Mouse (Mus musculus): ENCODE measurements around the gene Bax. TPM values are rescaled to one million over a fixed set of nuclear protein-coding genes. Genes with fewer than 3 reads are reported as not detected.

Gene Bax
- polyA plus RNA-seq, 1 experiment from 2014 or later, result 185 TPM

- ATAC-seq, result no peak
- no peaks in the 10 kb centered on the region for H3K9me3 ChIP-seq
- peaks cover 15% of the 10 kb centered on the region for H3K27me3 ChIP-seq (replicated peaks)
- peak within 1 kb of the TSS; percentile 31; the same call in 1 of the 2 replicates for H3K4me2 ChIP-seq (replicated peaks)
- H3K36me3 ChIP-seq, result peaks cover 36% of the 10 kb centered on the region
- H3K4me1 ChIP-seq (replicated peaks), result peaks cover 13% of the 10 kb centered on the region
- no peak within 1 kb of the TSS for H3K27ac ChIP-seq
- H3K4me3 ChIP-seq (replicated peaks), result no peak within 1 kb of the TSS
- 58% methylated on average over 6 of the region's 6 CpGs for WGBS
- 0 out of 2 replicates have a peak within 1 kb of the TSS, but pooled peaks have one; percentile 13 for H3K9ac ChIP-seq
Measured at GRCm38 (mm10) chr7:45420615-45420919, 46.1 kb downstream of the Bax start, which contains the start of gene Lhb. TSS of gene Lhb (plus strand) at chr7:45420820.

GRCm38 (mm10) chr7:45419859-45420614, 46.7 kb downstream of the Bax start:
- 11% methylated on average over 27 of the region's 27 CpGs for WGBS
- Histone ChIP-seq H3K4me2 (replicated peaks) (peak overlapping the region; percentile 31; the same call in 1 of the 2 replicates), H3K9me3 (no peaks in the 10 kb centered on the region), H3K4me1 (replicated peaks) (peaks cover 18% of the 10 kb centered on the region), H3K27me3 (replicated peaks) (peaks cover 21% of the 10 kb centered on the region), H3K9ac (0 out of 2 replicates have a peak overlapping the region, but pooled peaks have one; percentile 13), H3K27ac (no peak overlapping the region), H3K4me3 (replicated peaks) (no peak overlapping the region), H3K36me3 (peaks cover 33% of the 10 kb centered on the region)
- ATAC-seq, result peak; percentile 31; the same call in 1 of the 2 replicates

- Histone ChIP-seq H3K4me1 (replicated peaks) (peaks cover 35% of the 10 kb centered on the region), H3K27me3 (replicated peaks) (peaks cover 38% of the 10 kb centered on the region), H3K27ac (no peak overlapping the region), H3K36me3 (peaks cover 15% of the 10 kb centered on the region), H3K4me3 (replicated peaks) (no peak overlapping the region), H3K9ac (no peak overlapping the region), H3K4me2 (replicated peaks) (0 out of 2 replicates have a peak overlapping the region, but pooled peaks have one; percentile 24), H3K9me3 (no peaks in the 10 kb centered on the region)
- 8% methylated on average over 13 of the region's 13 CpGs for WGBS
- no peak for ATAC-seq
Measured at GRCm38 (mm10) chr7:45417962-45418492, 48.7 kb downstream of the Bax start.

DNA sequence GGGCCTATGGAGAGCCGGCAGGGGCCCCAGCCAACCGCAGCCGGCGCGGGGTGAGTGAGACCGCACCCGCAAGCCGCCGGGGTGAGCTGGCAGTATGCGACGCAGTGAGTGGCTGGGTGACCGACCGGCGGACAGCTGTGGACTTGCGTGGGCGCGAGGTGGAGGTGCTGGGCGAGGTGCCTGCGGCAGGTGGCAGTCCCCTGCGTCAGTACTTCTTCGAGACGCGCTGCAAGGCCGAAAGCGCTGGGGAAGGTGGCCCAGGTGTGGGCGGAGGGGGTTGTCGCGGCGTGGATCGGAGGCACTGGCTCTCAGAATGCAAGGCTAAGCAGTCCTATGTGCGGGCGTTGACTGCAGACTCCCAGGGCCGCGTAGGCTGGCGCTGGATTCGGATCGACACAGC, 51.1 kb downstream of the Bax start:
- ATAC-seq, result no peak
- no peaks in the 10 kb centered on the region for H3K36me3 ChIP-seq
- no peaks in the 10 kb centered on the region for H3K9me3 ChIP-seq
- 23% methylated on average over 37 of the region's 37 CpGs for WGBS
- H3K27me3 ChIP-seq (replicated peaks), result peaks cover 54% of the 10 kb centered on the region
- H3K4me1 ChIP-seq (replicated peaks), result peaks cover 35% of the 10 kb centered on the region
- H3K4me3 ChIP-seq (replicated peaks), result peak overlapping the region; percentile 22
- H3K9ac ChIP-seq, result no peak overlapping the region
- peak overlapping the region; percentile 49 for H3K4me2 ChIP-seq (replicated peaks)
- H3K27ac ChIP-seq, result no peak overlapping the region

DNA sequence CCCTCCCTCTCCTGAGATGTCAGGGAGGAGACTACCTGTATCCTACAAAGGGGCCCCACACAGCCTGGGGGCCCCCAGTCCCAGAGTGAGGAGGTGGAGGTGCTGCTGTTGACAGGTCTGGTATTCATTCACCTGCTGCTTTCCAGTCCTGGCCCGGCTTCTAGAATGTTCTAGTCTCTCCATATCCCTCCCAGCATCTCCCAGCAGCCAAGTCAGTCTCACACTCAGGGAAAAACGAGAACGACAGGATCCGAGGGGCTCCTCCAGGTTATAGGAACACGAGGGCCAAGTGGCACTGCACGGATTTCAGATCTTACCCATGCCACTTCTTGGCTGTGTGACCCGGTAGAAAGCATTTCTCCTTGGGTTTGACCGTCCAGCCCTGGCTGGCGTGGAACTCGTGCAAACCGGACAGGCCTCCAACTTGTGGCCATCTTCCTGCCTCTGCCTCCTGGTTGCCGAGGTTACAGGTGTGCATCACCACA, 51.9 kb downstream of the Bax start:
- Histone ChIP-seq H3K27ac (no peak overlapping the region), H3K9me3 (no peaks in the 10 kb centered on the region), H3K27me3 (replicated peaks) (peaks cover 62% of the 10 kb centered on the region), H3K36me3 (no peaks in the 10 kb centered on the region), H3K4me2 (replicated peaks) (peak overlapping the region; percentile 97; the same call in 1 of the 2 replicates), H3K4me3 (replicated peaks) (no peak overlapping the region), H3K9ac (no peak overlapping the region), H3K4me1 (replicated peaks) (peaks cover 30% of the 10 kb centered on the region)
- WGBS, result 46% methylated on average over 12 of the region's 12 CpGs
- no peak; the same call in 1 of the 2 replicates for ATAC-seq

DNA sequence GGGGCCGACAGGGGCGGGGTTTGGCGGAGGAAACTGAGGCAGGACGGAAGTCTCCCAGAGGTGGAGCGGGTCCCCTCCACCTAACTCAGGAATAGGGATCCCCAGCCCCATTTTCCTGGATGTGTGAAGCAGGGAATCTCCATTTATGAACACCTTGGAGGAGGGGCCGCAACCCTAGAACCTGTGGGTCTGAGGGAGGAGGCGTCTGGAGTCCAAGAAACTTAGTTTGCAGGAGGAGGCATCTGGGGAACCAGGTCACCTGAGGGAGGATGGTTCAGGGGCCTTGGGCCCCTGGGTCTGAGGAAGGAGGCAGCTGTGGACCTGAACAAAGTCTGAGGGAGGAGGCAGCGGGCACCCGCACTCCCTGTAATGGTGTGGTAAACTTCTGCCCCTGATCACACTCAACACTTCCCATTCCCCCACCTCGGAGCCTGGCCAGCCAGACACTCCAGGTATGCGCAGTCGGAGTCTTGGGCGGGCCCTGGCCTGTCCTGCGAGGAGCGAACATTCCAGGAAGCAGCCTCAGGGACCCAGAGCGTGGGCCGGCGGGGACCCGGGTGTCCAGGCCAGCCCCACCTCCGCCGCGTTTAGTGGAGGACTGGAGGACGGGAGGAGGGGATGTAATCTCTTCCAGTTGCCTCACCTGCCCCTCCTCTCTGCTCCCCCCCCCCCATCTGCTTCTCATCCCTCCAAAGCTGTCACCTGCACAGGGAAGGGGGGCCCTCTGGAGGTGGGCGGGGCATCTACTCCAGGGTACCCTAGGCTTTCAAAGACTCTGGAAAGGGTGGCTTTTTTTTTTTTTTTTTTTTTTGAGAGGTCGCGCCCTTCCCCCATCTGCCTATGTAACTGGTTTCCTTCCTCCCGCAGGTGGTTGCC, 52.6 kb downstream of the Bax start:
- peak overlapping the region; percentile 60 for H3K9ac ChIP-seq
- H3K9me3 ChIP-seq, result no peaks in the 10 kb centered on the region
- H3K4me2 ChIP-seq (replicated peaks), result peak overlapping the region; percentile 97
- ATAC-seq, result peak; percentile 40
- H3K4me1 ChIP-seq (replicated peaks), result peaks cover 27% of the 10 kb centered on the region
- no peaks in the 10 kb centered on the region for H3K36me3 ChIP-seq
- peaks cover 68% of the 10 kb centered on the region for H3K27me3 ChIP-seq (replicated peaks)
- 2% methylated on average over 26 of the region's 27 CpGs for WGBS
- peak overlapping the region; percentile 56 for H3K4me3 ChIP-seq (replicated peaks)
- H3K27ac ChIP-seq, result no peak overlapping the region

- 2% methylated on average over 38 of the region's 45 CpGs for WGBS
- Histone ChIP-seq H3K4me3 (replicated peaks) (peak within 1 kb of the TSS; percentile 56), H3K9ac (peak within 1 kb of the TSS; percentile 60), H3K27me3 (replicated peaks) (peaks cover 73% of the 10 kb centered on the region), H3K4me2 (replicated peaks) (peak within 1 kb of the TSS; percentile 97), H3K36me3 (no peaks in the 10 kb centered on the region), H3K4me1 (replicated peaks) (peaks cover 25% of the 10 kb centered on the region), H3K9me3 (no peaks in the 10 kb centered on the region), H3K27ac (0 out of 2 replicates have a peak within 1 kb of the TSS, but pooled peaks have one; percentile 19)
- ATAC-seq, result peak; percentile 69
Measured at GRCm38 (mm10) chr7:45413113-45413863, 53.4 kb downstream of the Bax start, which contains the start of gene Ntf5. TSS of gene Ntf5 (plus strand) at chr7:45413695.

DNA sequence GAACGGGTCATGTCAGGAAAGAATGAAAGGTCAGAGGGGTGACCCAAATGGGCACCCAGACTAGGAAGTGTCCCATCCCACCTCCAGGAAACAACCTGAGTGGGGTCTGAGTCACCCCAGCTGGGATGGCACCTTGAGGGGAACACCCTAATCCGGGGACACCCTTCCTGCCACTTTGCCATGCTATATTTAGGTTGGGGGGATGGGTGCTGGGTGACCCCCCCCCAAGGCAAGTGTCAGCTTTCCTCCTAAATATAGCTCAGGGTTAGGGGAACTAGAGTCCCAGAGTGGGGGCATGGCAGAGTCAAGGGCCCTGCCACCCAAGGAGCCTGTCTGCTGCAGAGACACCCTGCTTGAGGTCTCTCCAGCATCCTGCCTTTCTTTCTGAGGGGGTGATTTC, 54.3 kb downstream of the Bax start:
- Histone ChIP-seq H3K9me3 (no peaks in the 10 kb centered on the region), H3K36me3 (no peaks in the 10 kb centered on the region), H3K27me3 (replicated peaks) (peaks cover 82% of the 10 kb centered on the region), H3K4me1 (replicated peaks) (peaks cover 25% of the 10 kb centered on the region), H3K4me3 (replicated peaks) (no peak overlapping the region), H3K4me2 (replicated peaks) (no peak overlapping the region), H3K27ac (no peak overlapping the region), H3K9ac (no peak overlapping the region)
- ATAC-seq, result no peak
- 76% methylated on average over 2 of the region's 2 CpGs for WGBS

Other genes with a start within 250 kb of the Bax start
- 3.5 and 3.6 TPM in 2 replicates for gene Cd37, start 227.8 kb downstream of the Bax start, polyA plus RNA-seq (2015; fragmentation: Nextera tagmentation; extraction: Ambion mirVana)
- not detected in 2 replicates for gene Slc6a16, start 225.8 kb downstream of the Bax start, polyA plus RNA-seq (2015; fragmentation: Nextera tagmentation; extraction: Ambion mirVana)
- gene Slc6a21, start 189.4 kb downstream of the Bax start, polyA plus RNA-seq (2015; fragmentation: Nextera tagmentation; extraction: Ambion mirVana), result not detected in 2 replicates
- 20.4 and 29.1 TPM in 2 replicates for gene Trpm4, start 133.1 kb downstream of the Bax start, polyA plus RNA-seq (2015; fragmentation: Nextera tagmentation; extraction: Ambion mirVana)
- 0.97 and 1.2 TPM in 2 replicates for gene Hrc, start 131.6 kb downstream of the Bax start, polyA plus RNA-seq (2015; fragmentation: Nextera tagmentation; extraction: Ambion mirVana)
- gene Ppfia3, start 99.9 kb downstream of the Bax start, polyA plus RNA-seq (2015; fragmentation: Nextera tagmentation; extraction: Ambion mirVana), result 5.6 and 6.9 TPM in 2 replicates
- gene Lin7b, start 96.3 kb downstream of the Bax start, polyA plus RNA-seq (2015; fragmentation: Nextera tagmentation; extraction: Ambion mirVana), result 1.9 and 2.4 TPM in 2 replicates
- 195 and 200 TPM in 2 replicates for gene Snrnp70, start 71.2 kb downstream of the Bax start, polyA plus RNA-seq (2015; fragmentation: Nextera tagmentation; extraction: Ambion mirVana)
- gene Kcna7, start 61.2 kb downstream of the Bax start, polyA plus RNA-seq (2015; fragmentation: Nextera tagmentation; extraction: Ambion mirVana), result 0.13 and 0.19 TPM in 2 replicates
- 1.7 and 2.1 TPM in 2 replicates for gene Ntf5, start 53.2 kb downstream of the Bax start, polyA plus RNA-seq (2015; fragmentation: Nextera tagmentation; extraction: Ambion mirVana)
- gene Lhb, start 46.1 kb downstream of the Bax start, polyA plus RNA-seq (2015; fragmentation: Nextera tagmentation; extraction: Ambion mirVana), result 0.27 and 0.52 TPM in 2 replicates
- 39.6 and 42.4 TPM in 2 replicates for gene Gys1, start 32.1 kb downstream of the Bax start, polyA plus RNA-seq (2015; fragmentation: Nextera tagmentation; extraction: Ambion mirVana)
- 147 and 150 TPM in 2 replicates for gene Ruvbl2, start 28.8 kb downstream of the Bax start, polyA plus RNA-seq (2015; fragmentation: Nextera tagmentation; extraction: Ambion mirVana)
- 5,581 and 6,050 TPM in 2 replicates for gene Ftl1, start 7.0 kb downstream of the Bax start, polyA plus RNA-seq (2015; fragmentation: Nextera tagmentation; extraction: Ambion mirVana)
- 1.8 and 1.9 TPM in 2 replicates for gene Tulp2, start 15.0 kb upstream of the Bax start, polyA plus RNA-seq (2015; fragmentation: Nextera tagmentation; extraction: Ambion mirVana)
- not detected in 2 replicates for gene Gm45808, start 19.9 kb upstream of the Bax start, polyA plus RNA-seq (2015; fragmentation: Nextera tagmentation; extraction: Ambion mirVana)
- 2.6 and 2.7 TPM in 2 replicates for gene Dhdh, start 21.9 kb upstream of the Bax start, polyA plus RNA-seq (2015; fragmentation: Nextera tagmentation; extraction: Ambion mirVana)
- 209 and 229 TPM in 2 replicates for gene Nucb1, start 43.5 kb upstream of the Bax start, polyA plus RNA-seq (2015; fragmentation: Nextera tagmentation; extraction: Ambion mirVana)
- 16.5 and 17.0 TPM in 2 replicates for gene Ppp1r15a, start 59.4 kb upstream of the Bax start, polyA plus RNA-seq (2015; fragmentation: Nextera tagmentation; extraction: Ambion mirVana)
- 0.83 and 1.5 TPM in 2 replicates for gene Plekha4, start 59.4 kb upstream of the Bax start, polyA plus RNA-seq (2015; fragmentation: Nextera tagmentation; extraction: Ambion mirVana)
- gene Hsd17b14, start 88.0 kb upstream of the Bax start, polyA plus RNA-seq (2015; fragmentation: Nextera tagmentation; extraction: Ambion mirVana), result 2.1 and 2.8 TPM in 2 replicates
- 59.5 and 67.6 TPM in 2 replicates for gene Bcat2, start 103.3 kb upstream of the Bax start, polyA plus RNA-seq (2015; fragmentation: Nextera tagmentation; extraction: Ambion mirVana)
- gene Fgf21, start 148.6 kb upstream of the Bax start, polyA plus RNA-seq (2015; fragmentation: Nextera tagmentation; extraction: Ambion mirVana), result 0.18 and 0.30 TPM in 2 replicates
- 0.38 and 0.73 TPM in 2 replicates for gene Fut1, start 150.4 kb upstream of the Bax start, polyA plus RNA-seq (2015; fragmentation: Nextera tagmentation; extraction: Ambion mirVana)
- gene Izumo1, start 154.9 kb upstream of the Bax start, polyA plus RNA-seq (2015; fragmentation: Nextera tagmentation; extraction: Ambion mirVana), result 0.13 TPM in 1 of 2 replicates, not detected in the other
- gene Rasip1, start 160.6 kb upstream of the Bax start, polyA plus RNA-seq (2015; fragmentation: Nextera tagmentation; extraction: Ambion mirVana), result 9.8 and 9.9 TPM in 2 replicates
- 5.2 and 7.3 TPM in 2 replicates for gene Mamstr, start 173.1 kb upstream of the Bax start, polyA plus RNA-seq (2015; fragmentation: Nextera tagmentation; extraction: Ambion mirVana)
- gene Fut2, start 199.5 kb upstream of the Bax start, polyA plus RNA-seq (2015; fragmentation: Nextera tagmentation; extraction: Ambion mirVana), result 12.2 and 12.8 TPM in 2 replicates
- gene Ntn5, start 217.1 kb upstream of the Bax start, polyA plus RNA-seq (2015; fragmentation: Nextera tagmentation; extraction: Ambion mirVana), result 0.73 TPM in 2 replicates
- gene Sec1, start 227.5 kb upstream of the Bax start, polyA plus RNA-seq (2015; fragmentation: Nextera tagmentation; extraction: Ambion mirVana), result 1.9 and 2.0 TPM in 2 replicates
- gene Car11, start 232.9 kb upstream of the Bax start, polyA plus RNA-seq (2015; fragmentation: Nextera tagmentation; extraction: Ambion mirVana), result 5.5 and 6.4 TPM in 2 replicates
- gene Dbp, start 238.2 kb upstream of the Bax start, polyA plus RNA-seq (2015; fragmentation: Nextera tagmentation; extraction: Ambion mirVana), result 3.1 and 3.4 TPM in 2 replicates
- 1,110 and 1,134 TPM in 2 replicates for gene Rpl18, start 248.6 kb upstream of the Bax start, polyA plus RNA-seq (2015; fragmentation: Nextera tagmentation; extraction: Ambion mirVana)

Data from intestine, embryonic 15.5 days (tissue).